Mouse (Mus musculus): ENCODE results near the gene Cdhr2.

GRCm38 (mm10) chr13:54694348-54695060, 6.8 kb upstream of the Cdhr2 start:
- no peak for TF ChIP-seq CTCF (IDR thresholded peaks at IDR 0.05; ENCODE audit: extremely low read depth, insufficient read depth, low read length)
- peak; percentile 25; the same call in 1 of the 2 replicates for TF ChIP-seq POLR2A (IDR thresholded peaks at IDR 0.05; ENCODE audit: extremely low read depth, insufficient read depth, low read length)

Data from cortical plate, adult 2 months (tissue).